Mouse (Mus musculus): ENCODE measurements around the gene Erc1.

The Erc1 gene

DNA sequence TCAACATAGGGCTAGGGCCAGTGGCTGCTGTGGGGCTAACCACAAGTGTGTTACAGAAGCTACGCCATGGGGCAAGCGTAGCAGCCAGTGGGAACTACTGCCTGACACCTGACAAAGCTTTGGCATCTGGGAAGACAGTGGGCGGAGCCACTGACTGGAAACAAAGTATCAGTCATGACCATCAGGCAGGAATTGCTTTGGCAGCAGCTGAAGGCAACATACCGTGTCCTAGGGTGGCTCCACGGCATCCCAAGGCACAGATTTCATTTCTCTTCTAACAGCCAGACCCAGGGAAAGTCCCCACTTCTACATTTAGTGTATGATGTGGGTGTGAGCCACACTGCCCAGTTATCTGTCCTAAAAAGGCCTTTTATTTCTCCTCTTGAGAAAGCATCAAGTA lies 321.5 kb downstream of the Erc1 start:
- DNase-seq (ENCODE audit: low read depth, low spot score) = no peak

DNA sequence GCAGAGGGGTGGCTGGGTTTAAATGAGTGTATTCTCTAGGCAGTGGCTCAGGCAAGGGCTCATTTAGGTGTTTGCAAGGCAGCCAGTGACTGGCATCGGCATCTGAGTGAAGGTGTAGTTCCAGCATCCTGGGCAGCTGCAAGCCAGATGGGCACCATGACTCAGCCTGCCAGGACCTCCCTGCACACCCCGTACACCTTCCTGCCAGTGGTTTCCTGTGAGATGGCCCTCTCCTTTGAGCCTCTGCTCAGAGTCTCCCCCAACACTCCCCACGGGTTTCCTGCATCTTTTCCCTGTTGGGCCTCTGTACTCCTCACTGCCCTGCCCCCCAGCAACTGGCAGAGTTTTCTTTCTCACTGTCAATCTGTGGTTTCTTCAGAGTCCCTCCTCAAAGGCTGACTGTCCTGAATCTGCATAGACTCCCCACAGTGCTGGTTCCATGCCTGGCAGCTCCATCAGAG lies 326.0 kb downstream of the Erc1 start:
- no peak for DNase-seq (ENCODE audit: low read depth, low spot score)

DNA sequence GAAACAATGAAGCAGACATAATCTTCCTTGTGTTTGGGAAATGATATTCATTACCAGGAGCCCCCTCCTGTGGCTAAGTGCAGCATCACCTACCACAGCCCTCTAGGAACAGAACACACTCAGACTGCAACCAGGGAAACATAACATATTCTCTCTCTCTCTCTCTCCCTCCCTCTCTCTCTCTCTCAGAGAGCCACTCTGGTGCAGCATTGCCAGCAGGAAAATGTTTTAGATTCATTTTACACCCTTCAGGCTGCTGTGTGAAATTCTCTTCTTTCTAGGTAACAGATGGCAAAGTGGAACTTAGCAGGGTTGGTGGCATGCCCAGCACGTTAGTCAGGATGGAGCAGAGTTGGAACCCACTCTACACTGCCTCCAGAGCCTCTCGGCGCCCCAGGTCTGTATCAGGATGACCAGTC lies 326.5 kb downstream of the Erc1 start:
- no peak for DNase-seq (ENCODE audit: low read depth, low spot score)

Measured in A20 (cell line).